Mouse (Mus musculus) Patski (cell line): ENCODE results near the gene Prpf18. TPM values are rescaled to one million over a fixed set of nuclear protein-coding genes. Genes with fewer than 3 reads are reported as not detected.

Source experiments
- ATAC-seq: fragments of 100-300 bp; one replicate; pipeline ENCODE4 v1.8.0; 2021
- CTCF ChIA-PET: fragments of 350-600 bp; sonication (Branson Sonifier 250); formaldehyde crosslinking; loops from one replicate; lab custom pipeline; 2022; ENCODE audit warnings: inconsistent platforms; lab: Charles Lee
- POLR2A ChIA-PET: fragments of 350-600 bp; sonication (Branson Sonifier 250); formaldehyde crosslinking; loops from one replicate; lab custom pipeline; 2022; ENCODE audit warnings: antibody characterized with exemption, inconsistent platforms; lab: Charles Lee
- DNase-seq: peaks from one replicate; pipeline ENCODE4 v3.0.0-alpha.2; 2011; ENCODE audit warnings: low read depth, low spot score
- H3K27me3 ChIP-seq: fragments of 371-371 bp; one replicate; pipeline ENCODE4 v1.5.1; 2021
- CTCF ChIP-seq: fragments of 100-300 bp; IDR thresholded peaks from one replicate; pipeline ENCODE4 v1.5.1; 2021
- in situ Hi-C: fragments of 300-500 bp; cut with MboI; formaldehyde crosslinking; loops from 3 replicates; pipeline ENCODE4 v1.11.1; 2018; ENCODE audit warnings: low pct_unique_long_range_greater_than_20kb, mixed read lengths
- polyA plus RNA-seq: library from polyadenylated mRNA; unstranded; gene quantifications from one replicate; pipeline ENCODE4 v1.2.3, GENCODE M21; 2021

Prpf18 gene
- polyA plus RNA-seq, 1 experiment from 2014 or later = 34.5 TPM

DNA sequence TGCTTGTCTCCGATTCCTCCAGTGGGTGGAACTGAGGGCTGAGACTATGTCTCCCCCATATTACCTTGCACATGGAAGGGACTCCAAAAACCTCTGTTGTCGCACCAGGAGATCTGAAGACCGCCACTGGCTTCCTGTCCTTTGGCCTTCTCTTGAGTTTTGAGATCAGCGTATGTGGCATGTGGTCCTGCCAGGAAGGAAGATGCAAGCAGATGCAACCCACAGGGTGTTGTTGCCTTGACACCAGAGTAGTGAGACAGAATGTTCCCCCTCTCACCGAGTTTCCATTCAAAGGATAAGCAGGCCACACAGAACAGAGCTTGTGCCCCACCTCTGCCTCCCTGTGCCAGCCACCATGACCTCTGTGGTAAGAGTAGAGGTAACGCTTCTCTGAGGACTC lies 71.2 kb downstream of the Prpf18 start:
- POLR2A ChIA-PET = no interaction called here
- no peak for TF ChIP-seq CTCF
- no peak for ATAC-seq
- no peaks in the 10 kb centered on the region for H3K27me3 ChIP-seq
- no peak for DNase-seq
- in situ Hi-C loops = no loop called here
- CTCF ChIA-PET = interaction anchor here (1.1 to 1.8 kb wide), 3 partner anchors 9 to 81 kb away, joined by 3 read pairs; no protein-coding TSS in a partner anchor

DNA sequence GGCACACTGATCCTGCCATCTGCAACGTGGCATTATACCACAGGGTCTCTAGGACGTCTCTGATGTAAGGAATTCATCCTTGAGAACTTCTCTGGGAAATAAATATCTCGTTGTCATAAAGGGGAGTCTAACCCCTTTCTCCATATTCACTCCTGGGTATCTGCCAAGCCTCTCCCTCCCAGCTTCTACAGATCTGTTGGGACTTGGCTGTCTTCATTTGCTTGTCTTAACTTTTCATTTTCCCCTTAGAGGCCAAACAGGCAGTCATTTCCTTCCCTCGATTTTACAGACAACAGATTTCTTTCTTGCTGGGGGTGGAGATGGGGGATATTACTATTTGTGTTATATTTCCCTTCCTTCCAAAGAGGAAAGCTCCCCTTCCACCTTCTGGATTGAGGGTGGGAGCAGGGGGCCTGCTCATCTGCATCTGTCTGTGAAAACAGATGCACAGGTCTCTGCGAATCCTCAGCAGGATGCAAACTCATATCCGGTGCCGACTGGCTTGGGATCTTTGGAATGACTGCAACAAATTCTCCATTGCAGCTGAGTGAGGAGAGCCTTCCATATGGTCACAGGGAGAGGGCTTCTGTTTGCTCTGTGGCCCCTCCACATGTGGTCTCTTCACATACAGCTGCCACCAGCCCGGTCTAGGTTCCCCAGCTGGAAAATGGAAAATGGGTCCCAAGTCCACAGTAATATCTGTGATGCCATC lies 72.4 kb downstream of the Prpf18 start:
- ATAC-seq = no peak
- in situ Hi-C loops = no loop called here
- no peak for TF ChIP-seq CTCF
- CTCF ChIA-PET = interaction anchor here (1.1 to 1.8 kb wide), 3 partner anchors 7 to 80 kb away, joined by 3 read pairs; no protein-coding TSS in a partner anchor
- POLR2A ChIA-PET = no interaction called here
- no peaks in the 10 kb centered on the region for H3K27me3 ChIP-seq
- DNase-seq = no peak

- CTCF ChIA-PET = no interaction called here
- POLR2A ChIA-PET = no interaction called here
- in situ Hi-C loops = no loop called here
- TF ChIP-seq CTCF = no peak
- DNase-seq (no peak), ATAC-seq (no peak)
- H3K27me3 ChIP-seq = no peaks in the 10 kb centered on the region
Measured at GRCm38 (mm10) chr2:4578291-4578690, 73.6 kb downstream of the Prpf18 start.

DNA sequence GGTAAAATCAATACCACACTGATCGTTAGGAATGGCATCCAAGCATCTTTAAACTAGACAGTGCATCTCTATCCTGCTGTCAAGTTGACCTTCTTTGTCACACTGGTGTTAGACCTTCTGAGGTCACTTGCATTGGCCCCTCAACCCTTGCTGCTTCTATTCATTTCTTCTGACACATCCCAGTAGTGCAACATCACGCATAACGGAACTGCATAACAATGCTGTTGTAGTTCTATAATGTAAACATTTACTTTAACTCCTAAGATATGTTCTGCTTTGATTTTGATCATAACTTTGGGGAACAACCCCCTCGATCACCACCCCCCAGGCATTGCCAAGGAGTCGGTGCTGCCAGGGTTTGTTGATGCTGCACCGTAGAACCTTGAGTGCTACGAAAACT lies 75.9 kb downstream of the Prpf18 start:
- DNase-seq (no peak), ATAC-seq (no peak)
- H3K27me3 ChIP-seq = no peaks in the 10 kb centered on the region
- no peak for TF ChIP-seq CTCF
- ChIA-PET CTCF (no interaction called here), POLR2A (no interaction called here)
- in situ Hi-C loops = no loop called here

GRCm38 (mm10) chr2:4575163-4575562 lies 76.8 kb downstream of the Prpf18 start:
- DNase-seq = no peak
- in situ Hi-C loops = no loop called here
- no peak for TF ChIP-seq CTCF
- ChIA-PET CTCF (no interaction called here), POLR2A (interaction anchor here (1.0 kb wide), 1 partner anchor 16 kb away, joined by 3 read pairs; no protein-coding TSS in a partner anchor)
- H3K27me3 ChIP-seq = no peaks in the 10 kb centered on the region
- ATAC-seq = no peak

DNA sequence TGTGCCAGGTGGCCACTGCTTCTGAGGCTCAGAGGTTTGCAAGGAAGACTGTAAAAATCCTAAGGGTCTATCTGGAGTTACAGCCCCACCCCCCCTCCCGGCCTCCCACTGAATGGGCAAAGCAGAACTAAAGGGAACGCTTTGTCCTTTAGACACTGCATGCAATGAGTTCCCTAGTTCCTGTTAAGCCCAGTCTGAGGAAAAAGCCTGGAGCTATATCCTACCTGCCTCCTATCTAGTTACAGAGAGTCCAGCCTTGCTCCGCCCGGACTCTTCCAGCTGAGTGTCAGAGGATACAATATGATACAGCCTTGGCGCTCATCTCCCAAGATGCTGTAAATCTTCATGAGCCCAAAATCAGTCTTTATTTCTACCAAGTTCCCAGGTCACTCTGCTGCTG lies 77.7 kb downstream of the Prpf18 start:
- TF ChIP-seq CTCF = no peak

DNA sequence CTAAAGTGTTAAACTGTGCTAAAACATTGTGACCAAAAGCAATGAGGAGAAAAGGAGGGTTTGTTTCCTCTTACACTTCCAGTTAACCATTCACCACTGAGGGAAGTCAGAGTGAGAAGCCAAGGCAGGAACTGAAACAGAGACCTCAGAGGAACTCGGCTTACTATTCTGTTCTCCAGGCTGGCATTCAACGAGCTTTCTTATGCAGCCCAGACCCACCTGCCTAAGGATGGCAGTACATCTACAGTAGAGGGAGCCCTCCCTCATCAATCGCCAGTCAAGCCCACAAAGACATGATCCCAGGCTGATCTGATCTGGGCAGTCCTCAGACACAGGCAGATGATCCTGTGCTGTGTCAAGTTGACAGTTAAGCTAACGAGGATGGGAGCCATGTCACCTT lies 78.5 kb downstream of the Prpf18 start:
- no peak for ATAC-seq
- H3K27me3 ChIP-seq = no peaks in the 10 kb centered on the region
- no peak for DNase-seq
- POLR2A ChIA-PET = interaction anchor here (0.6 kb wide), 1 partner anchor 73 kb away, joined by 3 read pairs; no protein-coding TSS in a partner anchor
- CTCF ChIA-PET = interaction anchor here (1.6 kb wide), 1 partner anchor 10 kb away, joined by 6 read pairs; no protein-coding TSS in a partner anchor
- in situ Hi-C loops = no loop called here
- TF ChIP-seq CTCF = no peak

More for the DNA sequence above, 77.7 kb downstream of the Prpf18 start:
- H3K27me3 ChIP-seq = no peaks in the 10 kb centered on the region
- ATAC-seq (no peak), DNase-seq (no peak)
- in situ Hi-C loops = no loop called here
- CTCF ChIA-PET = interaction anchor here (1.6 kb wide), 1 partner anchor 9 kb away, joined by 6 read pairs; no protein-coding TSS in a partner anchor
- POLR2A ChIA-PET = interaction anchor here (0.6 to 1.0 kb wide), 2 partner anchors 15 to 74 kb away, joined by 3 read pairs; no protein-coding TSS in a partner anchor

DNA sequence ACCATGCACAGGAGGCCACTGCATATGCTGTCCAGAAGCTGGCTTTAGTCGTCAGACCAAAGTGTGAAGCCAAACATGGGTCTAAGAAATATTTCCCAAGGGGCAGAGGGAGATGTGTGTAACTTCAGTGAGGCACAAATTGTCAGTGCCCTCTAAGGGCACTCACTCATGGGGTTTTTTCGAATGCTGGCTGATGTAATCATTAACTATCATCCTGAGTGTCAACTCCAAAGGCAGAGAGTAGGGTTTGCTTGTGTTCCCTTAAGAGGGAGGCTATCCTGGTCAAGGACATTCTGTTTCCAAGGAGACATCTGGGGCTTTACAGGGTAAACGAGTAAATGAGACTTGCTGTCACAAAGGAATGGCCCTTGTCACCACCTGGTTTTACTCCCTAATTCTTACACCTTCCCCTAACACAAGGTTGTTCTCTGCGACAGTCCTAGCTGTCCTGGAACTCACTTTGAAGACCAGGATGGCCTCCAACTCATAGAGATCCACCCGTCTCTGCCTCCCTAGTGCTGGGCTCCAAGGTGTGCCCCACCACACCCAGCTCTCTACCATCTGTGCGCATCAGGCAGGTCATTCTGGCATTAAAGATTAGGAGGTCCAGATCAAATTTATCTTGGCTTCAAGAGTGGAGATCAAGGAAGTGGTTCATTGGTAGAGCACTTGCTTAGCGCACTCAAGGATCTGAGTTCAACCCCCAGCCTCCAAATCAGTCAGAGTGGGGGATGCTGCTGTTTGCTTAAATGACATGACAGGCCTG lies 79.2 kb downstream of the Prpf18 start:
- in situ Hi-C loops = no loop called here
- ChIA-PET POLR2A (interaction anchor here (1.1 kb wide), 1 partner anchor 11 kb away, joined by 3 read pairs; no protein-coding TSS in a partner anchor), CTCF (interaction anchor here (0.8 to 1.6 kb wide), 2 partner anchors 8 to 11 kb away, joined by 3 to 6 read pairs; no protein-coding TSS in a partner anchor)
- H3K27me3 ChIP-seq = no peaks in the 10 kb centered on the region
- DNase-seq (no peak), ATAC-seq (no peak)
- TF ChIP-seq CTCF = no peak

Other genes with a start within 250 kb of the Prpf18 start
- gene Bend7, start 65.7 kb upstream of the Prpf18 start, polyA plus RNA-seq = 5.6 TPM
- 46.6 TPM for gene Sephs1, start 229.5 kb upstream of the Prpf18 start, polyA plus RNA-seq